Mouse (Mus musculus): Measurements from ENCODE around the gene Rab3b. TPM values are rescaled to one million over a fixed set of nuclear protein-coding genes. Genes with fewer than 3 reads are reported as not detected.

The Rab3b gene
- total and polyA plus RNA-seq, 2 experiments from 2014 or later, result 86.2 to 298 TPM

- ATAC-seq, result no peak
Observed at GRCm38 (mm10) chr4:108933163-108933562, 54.3 kb downstream of the Rab3b start.

GRCm38 (mm10) chr4:108934856-108935255, 56.0 kb downstream of the Rab3b start:
- no peak for TF ChIP-seq CTCF (IDR thresholded peaks at IDR 0.05; ENCODE audit: low read depth)
- H3K4me2 ChIP-seq (ENCODE audit: low read depth), result no peak overlapping the region
- H3K27ac ChIP-seq (ENCODE audit: low read depth, low read length), result no peak overlapping the region
- H3K36me3 ChIP-seq (ENCODE audit: insufficient read depth), result 0 out of 2 replicates have a peak, but pooled peaks cover 2% of the 10 kb centered on the region
- 96% methylated on average over 4 of the region's 4 CpGs for WGBS
- no peaks in the 10 kb centered on the region for H3K9me3 ChIP-seq (ENCODE audit: low read length)
- H3K4me1 ChIP-seq (ENCODE audit: insufficient read depth), result no peaks in the 10 kb centered on the region; the same call in 1 of the 2 replicates
- DNase-seq, result no peak
- no peak overlapping the region for H3K9ac ChIP-seq
- ATAC-seq, result no peak
- H3K27me3 ChIP-seq (ENCODE audit: insufficient read depth, low read length), result no peaks in the 10 kb centered on the region
- H3K4me3 ChIP-seq (ENCODE audit: low read depth, low read length), result no peak overlapping the region

More at GRCm38 (mm10) chr4:108933163-108933562, 54.3 kb downstream of the Rab3b start:
- Histone ChIP-seq H3K4me2 (ENCODE audit: low read depth) (no peak overlapping the region), H3K4me3 (ENCODE audit: low read depth, low read length) (no peak overlapping the region), H3K9me3 (ENCODE audit: low read length) (no peaks in the 10 kb centered on the region), H3K9ac (no peak overlapping the region), H3K27me3 (ENCODE audit: insufficient read depth, low read length) (no peaks in the 10 kb centered on the region), H3K36me3 (ENCODE audit: insufficient read depth) (0 out of 2 replicates have a peak, but pooled peaks cover 2% of the 10 kb centered on the region), H3K27ac (ENCODE audit: low read depth, low read length) (no peak overlapping the region), H3K4me1 (ENCODE audit: insufficient read depth) (no peaks in the 10 kb centered on the region; the same call in 1 of the 2 replicates)
- DNase-seq, result no peak
- 88% methylated on average over 1 of the region's 1 CpGs for WGBS
- TF ChIP-seq CTCF (IDR thresholded peaks at IDR 0.05; ENCODE audit: low read depth), result no peak

- Histone ChIP-seq H3K9ac (no peak overlapping the region), H3K4me1 (ENCODE audit: insufficient read depth) (no peaks in the 10 kb centered on the region; the same call in 1 of the 2 replicates), H3K9me3 (ENCODE audit: low read length) (no peaks in the 10 kb centered on the region), H3K36me3 (ENCODE audit: insufficient read depth) (0 out of 2 replicates have a peak, but pooled peaks cover 2% of the 10 kb centered on the region), H3K27ac (ENCODE audit: low read depth, low read length) (peak overlapping the region; percentile 47; the same call in 1 of the 2 replicates), H3K27me3 (ENCODE audit: insufficient read depth, low read length) (no peaks in the 10 kb centered on the region), H3K4me3 (ENCODE audit: low read depth, low read length) (no peak overlapping the region), H3K4me2 (ENCODE audit: low read depth) (no peak overlapping the region)
- 43% methylated on average over 12 of the region's 12 CpGs for WGBS
- DNase-seq (peak; percentile 41), ATAC-seq (peak; percentile 53; the same call in 1 of the 2 replicates)
- no peak for TF ChIP-seq CTCF (IDR thresholded peaks at IDR 0.05; ENCODE audit: low read depth)
Observed at GRCm38 (mm10) chr4:108937848-108938771, 59.2 kb downstream of the Rab3b start.

GRCm38 (mm10) chr4:108940681-108941473, 62.0 kb downstream of the Rab3b start:
- WGBS, result 65% methylated on average over 17 of the region's 17 CpGs
- TF ChIP-seq CTCF (IDR thresholded peaks at IDR 0.05; ENCODE audit: low read depth), result no peak
- Histone ChIP-seq H3K4me3 (ENCODE audit: low read depth, low read length) (no peak overlapping the region), H3K9me3 (ENCODE audit: low read length) (no peaks in the 10 kb centered on the region), H3K9ac (no peak overlapping the region), H3K27me3 (ENCODE audit: insufficient read depth, low read length) (no peaks in the 10 kb centered on the region), H3K36me3 (ENCODE audit: insufficient read depth) (0 out of 2 replicates have a peak, but pooled peaks cover 2% of the 10 kb centered on the region), H3K4me2 (ENCODE audit: low read depth) (no peak overlapping the region), H3K4me1 (ENCODE audit: insufficient read depth) (no peaks in the 10 kb centered on the region; the same call in 1 of the 2 replicates), H3K27ac (ENCODE audit: low read depth, low read length) (no peak overlapping the region)
- DNase-seq (no peak), ATAC-seq (peak; percentile 50; the same call in 1 of the 2 replicates)

- Histone ChIP-seq H3K27me3 (ENCODE audit: insufficient read depth, low read length) (no peaks in the 10 kb centered on the region), H3K4me1 (ENCODE audit: insufficient read depth) (no peaks in the 10 kb centered on the region; the same call in 1 of the 2 replicates), H3K27ac (ENCODE audit: low read depth, low read length) (no peak overlapping the region), H3K9ac (no peak overlapping the region), H3K9me3 (ENCODE audit: low read length) (no peaks in the 10 kb centered on the region), H3K4me2 (ENCODE audit: low read depth) (no peak overlapping the region), H3K4me3 (ENCODE audit: low read depth, low read length) (no peak overlapping the region), H3K36me3 (ENCODE audit: insufficient read depth) (0 out of 2 replicates have a peak, but pooled peaks cover under 1% of the 10 kb centered on the region)
- ATAC-seq (no peak), DNase-seq (no peak)
- TF ChIP-seq CTCF (IDR thresholded peaks at IDR 0.05; ENCODE audit: low read depth), result no peak
- 87% methylated on average over 4 of the region's 4 CpGs for WGBS
Observed at GRCm38 (mm10) chr4:108942171-108942570, 63.3 kb downstream of the Rab3b start.

GRCm38 (mm10) chr4:108942986-108943720, 64.3 kb downstream of the Rab3b start:
- no peak for ATAC-seq
- H3K9me3 ChIP-seq (ENCODE audit: low read length), result no peaks in the 10 kb centered on the region
- no peak overlapping the region for H3K9ac ChIP-seq
- H3K27ac ChIP-seq (ENCODE audit: low read depth, low read length), result no peak overlapping the region
- H3K4me2 ChIP-seq (ENCODE audit: low read depth), result no peak overlapping the region
- no peak for DNase-seq
- no peaks in the 10 kb centered on the region for H3K27me3 ChIP-seq (ENCODE audit: insufficient read depth, low read length)
- H3K4me3 ChIP-seq (ENCODE audit: low read depth, low read length), result no peak overlapping the region
- WGBS, result 74% methylated on average over 11 of the region's 11 CpGs
- no peaks in the 10 kb centered on the region for H3K36me3 ChIP-seq (ENCODE audit: insufficient read depth)
- no peaks in the 10 kb centered on the region for H3K4me1 ChIP-seq (ENCODE audit: insufficient read depth)
- TF ChIP-seq CTCF (IDR thresholded peaks at IDR 0.05; ENCODE audit: low read depth), result no peak
